Mouse (Mus musculus) E14TG2a.4 (cell line): ENCODE measurements at regions not wholly inside any gene's neighbourhood (a gene's known extent, or its start where the extent isn't known, plus 50 kb on each side); places are given as distances from the start of the nearest gene placed in this dataset.
"Not testable (repeated sequence)": the region's sequence is repeated elsewhere in the genome, so short reads cannot be mapped to it uniquely, and the experiment has no call there.

Experiments
- H3K27me3 ChIP-seq: 2 replicates; pipeline ENCODE4 v1.6.1; 2014; ENCODE audit warnings: low read length, control low read depth; ENCODE audit not compliant: insufficient read depth
- H3K36me3 ChIP-seq: 2 replicates; pipeline ENCODE4 v1.6.1; 2014; ENCODE audit warnings: low read length, control low read depth; ENCODE audit not compliant: insufficient read depth
- H3K4me1 ChIP-seq: replicated peaks from 2 replicates; pipeline ENCODE4 v1.6.1; 2014; ENCODE audit warnings: low read depth, low read length, control low read depth
- H3K4me3 ChIP-seq: replicated peaks from 2 replicates; pipeline ENCODE4 v1.5.1; 2014; ENCODE audit warnings: mild to moderate bottlenecking, low read length
- H3K9me3 ChIP-seq: 2 replicates; pipeline ENCODE4 v1.6.1; 2014; ENCODE audit warnings: low read length, control low read depth
- CTCF ChIP-seq: conservative IDR thresholded peaks from 2 replicates; pipeline ENCODE4 v1.5.1; 2014; ENCODE audit warnings: low read length
- NANOG ChIP-seq: IDR thresholded peaks from 2 replicates; pipeline ENCODE4 v1.6.1; 2014; ENCODE audit warnings: borderline replicate concordance, low read length, mixed read lengths
- POU5F1 ChIP-seq: IDR thresholded peaks from 2 replicates; pipeline ENCODE4 v1.6.1; 2014; ENCODE audit warnings: low read length, borderline replicate concordance

GRCm38 (mm10) chr12:15114793-15115192 is 701.9 kb downstream of the Trib2 start:
- Histone ChIP-seq H3K9me3 (peaks cover 5% of the 10 kb centered on the region; the same call in 1 of the 2 replicates), H3K36me3 (no peaks in the 10 kb centered on the region), H3K4me3 (no peak overlapping the region), H3K27me3 (no peaks in the 10 kb centered on the region), H3K4me1 (peaks cover 9% of the 10 kb centered on the region; the same call in 1 of the 2 replicates)
- no peak for TF ChIP-seq POU5F1

GRCm38 (mm10) chr12:15111049-15111448 is 705.7 kb downstream of the Trib2 start:
- Histone ChIP-seq H3K4me1 (peaks cover 9% of the 10 kb centered on the region; the same call in 1 of the 2 replicates), H3K36me3 (no peaks in the 10 kb centered on the region), H3K27me3 (no peaks in the 10 kb centered on the region), H3K4me3 (no peak overlapping the region), H3K9me3 (peaks cover 5% of the 10 kb centered on the region; the same call in 1 of the 2 replicates)
- no peak for TF ChIP-seq POU5F1
- no peak for TF ChIP-seq NANOG
- TF ChIP-seq CTCF, result no peak

- H3K4me3 ChIP-seq, result no peak overlapping the region
Observed at GRCm38 (mm10) chr12:15104876-15105275, 711.8 kb downstream of the Trib2 start.

DNA sequence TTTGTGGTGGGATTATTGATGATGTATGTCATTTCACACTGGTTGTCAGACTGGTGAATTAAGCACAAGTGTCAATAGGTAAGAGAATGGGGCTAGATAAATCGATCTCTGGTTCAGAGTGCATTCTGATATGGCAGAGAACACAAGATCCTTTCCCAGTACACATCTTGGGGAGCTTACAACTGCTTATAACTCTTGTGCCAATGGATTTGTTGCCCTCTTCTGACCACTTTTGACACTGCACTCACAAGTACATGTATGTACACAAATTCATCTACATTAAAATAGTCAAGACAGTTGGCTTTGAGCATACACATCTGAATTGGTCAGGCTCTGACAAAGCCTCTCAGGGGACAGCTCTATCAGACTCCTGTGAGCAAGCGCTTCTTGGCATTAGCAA is 738.1 kb downstream of the Trib2 start:
- no peaks in the 10 kb centered on the region for H3K4me1 ChIP-seq
- no peaks in the 10 kb centered on the region for H3K36me3 ChIP-seq
- no peaks in the 10 kb centered on the region for H3K27me3 ChIP-seq
- no peak overlapping the region for H3K4me3 ChIP-seq
- H3K9me3 ChIP-seq, result no peaks in the 10 kb centered on the region
- TF ChIP-seq CTCF, result peak; percentile 66
- TF ChIP-seq POU5F1, result no peak

More at GRCm38 (mm10) chr12:15104876-15105275, 711.8 kb downstream of the Trib2 start:
- TF ChIP-seq CTCF (no peak), NANOG (no peak), POU5F1 (no peak)
- Histone ChIP-seq H3K36me3 (no peaks in the 10 kb centered on the region), H3K4me1 (no peaks in the 10 kb centered on the region), H3K27me3 (no peaks in the 10 kb centered on the region), H3K9me3 (no peaks in the 10 kb centered on the region)

GRCm38 (mm10) chr12:15064351-15064750 is 752.4 kb downstream of the Trib2 start:
- Histone ChIP-seq H3K27me3 (no peaks in the 10 kb centered on the region), H3K4me1 (peaks cover 3% of the 10 kb centered on the region; the same call in 1 of the 2 replicates), H3K9me3 (no peaks in the 10 kb centered on the region), H3K4me3 (no peak overlapping the region), H3K36me3 (no peaks in the 10 kb centered on the region)
- no peak for TF ChIP-seq CTCF
- TF ChIP-seq NANOG, result no peak
- no peak for TF ChIP-seq POU5F1

GRCm38 (mm10) chr12:15051387-15051786 is 765.3 kb downstream of the Trib2 start:
- TF ChIP-seq POU5F1, result no peak
- TF ChIP-seq CTCF, result no peak
- no peak for TF ChIP-seq NANOG
- no peak overlapping the region for H3K4me3 ChIP-seq
- no peaks in the 10 kb centered on the region for H3K4me1 ChIP-seq

GRCm38 (mm10) chr12:15043264-15043663 is 773.5 kb downstream of the Trib2 start:
- no peaks in the 10 kb centered on the region for H3K4me1 ChIP-seq
- no peak for TF ChIP-seq POU5F1
- no peak for TF ChIP-seq CTCF
- no peak for TF ChIP-seq NANOG
- no peaks in the 10 kb centered on the region for H3K9me3 ChIP-seq
- H3K4me3 ChIP-seq, result no peak overlapping the region
- no peaks in the 10 kb centered on the region for H3K36me3 ChIP-seq
- H3K27me3 ChIP-seq, result no peaks in the 10 kb centered on the region

More at GRCm38 (mm10) chr12:15051387-15051786, 765.3 kb downstream of the Trib2 start:
- H3K9me3 ChIP-seq, result no peaks in the 10 kb centered on the region
- H3K27me3 ChIP-seq, result no peaks in the 10 kb centered on the region
- no peaks in the 10 kb centered on the region for H3K36me3 ChIP-seq

DNA sequence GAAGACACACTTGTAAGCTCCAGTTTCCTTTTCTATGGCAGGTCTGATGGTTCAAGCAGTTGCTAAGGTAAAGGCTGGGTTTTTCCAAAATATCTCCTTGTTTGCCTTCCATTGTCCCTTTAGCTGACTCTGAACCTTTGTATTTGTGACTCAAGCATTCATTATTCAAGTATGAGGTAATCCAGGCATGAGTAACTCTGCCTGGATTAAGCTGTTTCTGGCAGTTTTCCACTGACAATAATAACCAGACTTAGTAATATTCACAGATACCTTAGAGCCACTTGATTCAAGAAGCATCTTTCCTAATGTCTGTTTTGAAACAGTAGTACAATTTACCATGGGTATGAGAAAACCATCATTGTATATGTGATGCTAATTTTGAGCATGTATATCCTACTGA is 805.6 kb downstream of the Trib2 start:
- no peaks in the 10 kb centered on the region for H3K27me3 ChIP-seq
- H3K9me3 ChIP-seq, result peaks cover 6% of the 10 kb centered on the region; the same call in 1 of the 2 replicates
- no peaks in the 10 kb centered on the region for H3K4me1 ChIP-seq
- no peak overlapping the region for H3K4me3 ChIP-seq
- H3K36me3 ChIP-seq, result no peaks in the 10 kb centered on the region
- no peak for TF ChIP-seq CTCF
- no peak for TF ChIP-seq NANOG

- not testable (repeated sequence) for H3K27me3 ChIP-seq, H3K4me3 ChIP-seq, H3K36me3 ChIP-seq, H3K4me1 ChIP-seq
- H3K9me3 ChIP-seq, result peaks cover 26% of the 10 kb centered on the region
Observed at GRCm38 (mm10) chr12:15002401-15002800, 814.3 kb downstream of the Trib2 start.
